In the genomic region with DNA sequence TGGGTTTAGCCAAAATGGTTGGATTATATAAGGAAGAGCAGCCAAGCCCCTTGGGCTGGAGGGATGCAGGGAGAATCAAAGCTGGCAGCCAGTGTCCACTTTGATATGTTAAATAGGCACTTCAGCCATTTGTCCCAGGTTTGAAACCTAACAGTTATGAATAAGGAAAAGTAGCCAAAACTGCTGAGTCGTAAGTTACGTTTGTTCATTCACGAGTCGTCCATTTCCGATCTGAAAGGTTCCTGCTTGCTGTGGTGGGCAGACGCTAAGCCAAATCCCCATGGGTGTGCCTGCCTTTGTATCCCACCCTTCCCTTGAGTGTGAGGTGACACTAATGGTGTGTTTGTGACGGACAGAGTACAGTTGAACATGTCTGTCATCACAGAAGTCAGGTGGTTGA, we compare ENCODE assay signal across 29 mouse cellular contexts. TPM values are rescaled to one million over a fixed set of nuclear protein-coding genes. Genes with fewer than 3 reads are reported as not detected.
DNase-seq lines count a peak whose midpoint lies in the region; ATAC-seq and TF ChIP-seq lines count a peak whose summit lies in the region.
"Had no signal": no experiment of that assay in that cellular context is flagged by ENCODE, and none has a peak within 500 bp of the region (broad histone marks: within the 10 kb centered on the region; RNA-seq: fewer than 3 reads in every experiment).

No protein-coding gene starts in this region.

- no peaks in the 10 kb centered on the region for H3K36me3 ChIP-seq in testis, adult 2 months (ENCODE audit: control insufficient read depth, insufficient read depth, low read length)
- no peaks in the 10 kb centered on the region for H3K36me3 ChIP-seq in ES-E14 (ENCODE audit: control insufficient read depth, insufficient read depth, low read length, poor library complexity, severe bottlenecking)
- no peaks in the 10 kb centered on the region for H3K36me3 ChIP-seq in heart, embryonic 11.5 days (ENCODE audit: control insufficient read depth, insufficient read depth, low read length)
- H3K36me3 ChIP-seq: embryonic facial prominence, embryonic 13.5 days; embryonic facial prominence, embryonic 15.5 days; forebrain, embryonic 10.5 days; forebrain, embryonic 15.5 days had no signal

- in situ Hi-C loops in ES-E14 (cut with MboI; ENCODE audit: low sequenced_read_pairs in 2 of 2, unreplicated experiment in 2 of 2) = no loop called here

- no peak for ATAC-seq in heart, embryonic 11.5 days (replicated peaks; ENCODE audit: insufficient number of reproducible peaks, low FRiP score, low TSS enrichment)
- ATAC-seq: CD4-positive, CD25-positive, alpha-beta regulatory T cell, adult 4 months; forebrain, embryonic 13.5 days; forebrain, embryonic 15.5 days; forebrain, postnatal 0 days; Patski had no signal

- DNase-seq in testis, postnatal 14 days (ENCODE audit: low spot score) = no peak
- DNase-seq in ES-E14 (ENCODE audit: low read depth, low spot score) (no peak), R1 (ENCODE audit: low read depth, low spot score) (peak; percentile 8)
- no peak for DNase-seq in right cerebral cortex, postnatal 25 days
- DNase-seq: adrenal gland, adult 2 months; adrenal gland, postnatal 10 days; adrenal gland, postnatal 25 days; B cell, adult 2 months; cerebellum, adult 11 months; cerebellum, adult 18-20 months; cerebellum, adult 8-10 months; cerebellum, adult 9-11 months; cerebellum, postnatal 14 days; cerebellum, postnatal 36 days; embryo, embryonic 11 days; forebrain, postnatal 0 days had no signal

- no peaks in the 10 kb centered on the region for H3K9me3 ChIP-seq in ES-E14 (ENCODE audit: control insufficient read depth, insufficient read depth, low read depth, low read length)
- H3K9me3 ChIP-seq in heart, embryonic 11.5 days (replicated peaks; ENCODE audit: control insufficient read depth, low read length) = no peaks in the 10 kb centered on the region
- H3K9me3 ChIP-seq: embryonic facial prominence, embryonic 13.5 days; embryonic facial prominence, embryonic 15.5 days; forebrain, embryonic 10.5 days; forebrain, embryonic 13.5 days; forebrain, embryonic 15.5 days had no signal

- no peak overlapping the region for H3K9ac ChIP-seq in ES-E14 (ENCODE audit: insufficient read depth, low read depth, low read length, poor library complexity, severe bottlenecking)
- no peak overlapping the region for H3K9ac ChIP-seq in heart, embryonic 11.5 days (ENCODE audit: low read depth, low read length)
- H3K9ac ChIP-seq: embryonic facial prominence, embryonic 13.5 days; embryonic facial prominence, embryonic 15.5 days; forebrain, embryonic 13.5 days; forebrain, embryonic 15.5 days; forebrain, postnatal 0 days had no signal

- H3K4me2 ChIP-seq in heart, embryonic 11.5 days = no peak overlapping the region
- H3K4me2 ChIP-seq: embryonic facial prominence, embryonic 13.5 days; embryonic facial prominence, embryonic 15.5 days; forebrain, embryonic 13.5 days; forebrain, embryonic 15.5 days had no signal

- whole genome bisulfite sequencing in heart, embryonic 11.5 days (ENCODE audit: insufficient replicate concordance) = 77% methylated on average over 7 of the region's 7 CpGs

- H3K4me1 ChIP-seq in testis, adult 2 months (ENCODE audit: control insufficient read depth, insufficient read depth, low read length) = peaks cover 2% of the 10 kb centered on the region; the same call in 1 of the 2 replicates
- peaks cover 2 to 20% of the 10 kb centered on the region in 2 experiments; a peak in 3 of 4 replicates for H3K4me1 ChIP-seq in ES-E14 (ENCODE audit: control insufficient read depth in 2 of 2, insufficient read depth in 2 of 2, low read length in 2 of 2, poor library complexity in 1 of 2)
- H3K4me1 ChIP-seq in heart, embryonic 11.5 days (ENCODE audit: control insufficient read depth, insufficient read depth, low read length) = no peaks in the 10 kb centered on the region
- H3K4me1 ChIP-seq: embryonic facial prominence, embryonic 13.5 days; forebrain, embryonic 13.5 days; forebrain, embryonic 15.5 days had no signal

- peak; percentile 27; the same call in 1 of the 2 replicates for TF ChIP-seq POLR2A in testis, adult 2 months (IDR thresholded peaks at IDR 0.05; ENCODE audit: control insufficient read depth, low read depth, low read length)

- no peaks in the 10 kb centered on the region for H3K27me3 ChIP-seq in testis, adult 2 months (ENCODE audit: control insufficient read depth, insufficient read depth, low read length)
- H3K27me3 ChIP-seq in heart, embryonic 11.5 days (ENCODE audit: control insufficient read depth, insufficient read depth, low read length) = no peaks in the 10 kb centered on the region
- H3K27me3 ChIP-seq: embryonic facial prominence, embryonic 15.5 days; forebrain, embryonic 13.5 days; forebrain, embryonic 15.5 days; Patski had no signal

- TF ChIP-seq CTCF in testis, adult 2 months (IDR thresholded peaks at IDR 0.05; ENCODE audit: control insufficient read depth, insufficient read depth, insufficient replicate concordance, low read depth, low read length) = no peak

- H3K27ac ChIP-seq in testis, adult 2 months (ENCODE audit: control insufficient read depth, insufficient read depth, low read depth, low read length) = no peak overlapping the region
- H3K27ac ChIP-seq in ES-E14 (ENCODE audit: insufficient read depth, low read depth, low read length, poor library complexity, severe bottlenecking) = no peak overlapping the region
- H3K27ac ChIP-seq in heart, embryonic 11.5 days (ENCODE audit: low read depth, low read length) = no peak overlapping the region
- H3K27ac ChIP-seq: embryonic facial prominence, embryonic 13.5 days; embryonic facial prominence, embryonic 15.5 days; forebrain, embryonic 10.5 days; forebrain, embryonic 13.5 days; forebrain, embryonic 15.5 days had no signal

- H3K4me3 ChIP-seq in testis, adult 2 months (ENCODE audit: control insufficient read depth, low read depth, low read length) = peak overlapping the region; percentile 76
- H3K4me3 ChIP-seq in ES-E14 (ENCODE audit: insufficient read depth in 1 of 2, low read depth in 1 of 2, low read length in 2 of 2, poor library complexity in 1 of 2, severe bottlenecking in 1 of 2) = no peak overlapping the region
- no peak overlapping the region for H3K4me3 ChIP-seq in heart, embryonic 11.5 days (ENCODE audit: low read depth, low read length)
- H3K4me3 ChIP-seq: embryonic facial prominence, embryonic 13.5 days; embryonic facial prominence, embryonic 15.5 days; erythroblast, embryonic 14.5 days; forebrain, embryonic 10.5 days; forebrain, embryonic 13.5 days; forebrain, embryonic 15.5 days had no signal

TF ChIP-seq in ES-E14, 5 proteins besides CTCF, POLR2A, EP300 and RAD21:
- no peak for TF ChIP-seq HCFC1 (IDR thresholded peaks at IDR 0.05; ENCODE audit: borderline replicate concordance, insufficient read depth, low read length)
- peak; percentile 78 for TF ChIP-seq MAFK (IDR thresholded peaks at IDR 0.05; ENCODE audit: insufficient read depth, low read depth, low read length)

RNA-seq across cellular contexts. Expression of a gene that starts 9.8 kb away (rescaled TPM):
- 33.9 and 36.3 TPM in 2 replicates for polyA plus RNA-seq in testis, adult 2 months (2012; rRNA removed)
- total RNA-seq in ES-E14 (2012; rRNA removed) = 72.9 and 83.7 TPM in 2 replicates
- 85.8 and 93.7 TPM in 2 replicates for polyA plus RNA-seq in heart, embryonic 11.5 days (2014; fragmentation: Nextera tagmentation; extraction: Ambion mirVana)

RNA-seq across cellular contexts. Expression of a gene that starts 10.2 kb away (rescaled TPM):
- 1.8 and 2.4 TPM in 2 replicates for polyA plus RNA-seq in testis, adult 2 months (2012; rRNA removed)
- total RNA-seq in ES-E14 (2012; rRNA removed) = 9.6 and 18.8 TPM in 2 replicates
- polyA plus RNA-seq in heart, embryonic 11.5 days (2014; fragmentation: Nextera tagmentation; extraction: Ambion mirVana) = not detected in 2 replicates
- total RNA-seq: adrenal gland, postnatal 25 days; forebrain, postnatal 0 days had no signal
- polyA plus RNA-seq: brain, embryonic 14.5 days; CD4-positive, CD25-positive, alpha-beta regulatory T cell, adult 4 months; embryonic facial prominence, embryonic 11.5 days; embryonic facial prominence, embryonic 13.5 days; erythroblast, embryonic 14.5 days; forebrain, embryonic 10.5 days; forebrain, embryonic 13.5 days; frontal cortex, adult 2 months had no signal
